Mouse (Mus musculus) ovary, postnatal 14 days (tissue): ENCODE data around the gene Tnfrsf17.
A peak's percentile ranks its signal among the peaks of the same experiment; 100 is the strongest.
"Not testable (repeated sequence)": the region's sequence is repeated elsewhere in the genome, so short reads cannot be mapped to it uniquely, and the experiment has no call there.

Source experiments
- DNase-seq: peaks from one replicate; pipeline ENCODE4 v3.0.0; 2022; ENCODE audit warnings: low spot score

The Tnfrsf17 gene

GRCm38 (mm10) chr16:11313512-11313911, at the start of gene Tnfrsf17:
Tnfrsf17 (plus strand) TSS chr16:11313812.
- DNase-seq = no peak

- no peak for DNase-seq
These were observed 47.1 kb upstream of the Tnfrsf17 start for GRCm38 (mm10) chr16:11266556-11266955.

GRCm38 (mm10) chr16:11269808-11270207, 43.8 kb upstream of the Tnfrsf17 start:
- no peak for DNase-seq

GRCm38 (mm10) chr16:11270642-11271041, 43.0 kb upstream of the Tnfrsf17 start:
- DNase-seq = no peak

GRCm38 (mm10) chr16:11271073-11271472, 42.5 kb upstream of the Tnfrsf17 start:
- no peak for DNase-seq

- no peak for DNase-seq
These were observed 36.7 kb upstream of the Tnfrsf17 start for GRCm38 (mm10) chr16:11276888-11277287.

- DNase-seq = no peak
These were observed 34.8 kb upstream of the Tnfrsf17 start for GRCm38 (mm10) chr16:11278778-11279177.

GRCm38 (mm10) chr16:11282655-11283232, 30.9 kb upstream of the Tnfrsf17 start:
- no peak for DNase-seq

- no peak for DNase-seq
These were observed 28.7 kb upstream of the Tnfrsf17 start for GRCm38 (mm10) chr16:11284881-11285280.

GRCm38 (mm10) chr16:11285949-11286348, 27.7 kb upstream of the Tnfrsf17 start:
- no peak for DNase-seq

- DNase-seq = not testable (repeated sequence)
These were observed 24.7 kb upstream of the Tnfrsf17 start for GRCm38 (mm10) chr16:11288873-11289272.

- not testable (repeated sequence) for DNase-seq
These were observed 18.0 kb upstream of the Tnfrsf17 start for GRCm38 (mm10) chr16:11295583-11295982.

GRCm38 (mm10) chr16:11297700-11298099, 15.9 kb upstream of the Tnfrsf17 start:
- DNase-seq = peak; percentile 9

- DNase-seq = no peak
These were observed 9.9 kb upstream of the Tnfrsf17 start for GRCm38 (mm10) chr16:11303741-11304140.

GRCm38 (mm10) chr16:11305531-11305930, 8.1 kb upstream of the Tnfrsf17 start:
- DNase-seq = no peak

- no peak for DNase-seq
These were observed 2.2 kb downstream of the Tnfrsf17 start for GRCm38 (mm10) chr16:11315786-11316320.

GRCm38 (mm10) chr16:11316748-11317147, 3.1 kb downstream of the Tnfrsf17 start:
- no peak for DNase-seq

- DNase-seq = no peak
These were observed 3.7 kb downstream of the Tnfrsf17 start for GRCm38 (mm10) chr16:11317324-11317723.

- peak; percentile 98 for DNase-seq
These were observed 9.1 kb downstream of the Tnfrsf17 start, which contains the start of gene Snx29 for GRCm38 (mm10) chr16:11322409-11323323. Snx29 (plus strand) TSS chr16:11322908.

GRCm38 (mm10) chr16:11323324-11324051, 9.9 kb downstream of the Tnfrsf17 start:
- DNase-seq = no peak

- no peak for DNase-seq
These were observed 16.6 kb downstream of the Tnfrsf17 start for GRCm38 (mm10) chr16:11330081-11330800.

- no peak for DNase-seq
These were observed 17.4 kb downstream of the Tnfrsf17 start for GRCm38 (mm10) chr16:11331030-11331429.
